ENCODE assay signal across 9 mouse cellular contexts in genomic region chr3:14886102-14887098, GRCm38 (mm10). TPM values are rescaled to one million over a fixed set of nuclear protein-coding genes. Genes with fewer than 3 reads are reported as not detected.
DNase-seq lines count a peak whose midpoint lies in the region; ATAC-seq and TF ChIP-seq lines count a peak whose summit lies in the region.
"Had no signal": no experiment of that assay in that cellular context is flagged by ENCODE, and none has a peak within 500 bp of the region (broad histone marks: within the 10 kb centered on the region; RNA-seq: fewer than 3 reads in every experiment).

Gene Car2 (plus strand): TSS chr3:14886273.

- TF ChIP-seq CTCF in midbrain, postnatal 0 days (IDR thresholded peaks at IDR 0.05) = peak; percentile 64

- no peaks in the 10 kb centered on the region for H3K36me3 ChIP-seq in embryonic facial prominence, embryonic 15.5 days
- H3K36me3 ChIP-seq in limb, embryonic 15.5 days = no peaks in the 10 kb centered on the region
- no peaks in the 10 kb centered on the region for H3K36me3 ChIP-seq in midbrain, postnatal 0 days (ENCODE audit: insufficient read depth, low read length)

- under 1% methylated on average over 89 of the region's 95 CpGs for WGBS in embryonic facial prominence, embryonic 15.5 days
- WGBS in limb, embryonic 15.5 days = under 1% methylated on average over 90 of the region's 95 CpGs
- under 1% methylated on average over 58 of the region's 95 CpGs for WGBS in midbrain, postnatal 0 days

- H3K4me2 ChIP-seq in embryonic facial prominence, embryonic 15.5 days (replicated peaks) = peak within 1 kb of the TSS; percentile 97
- peak within 1 kb of the TSS; percentile 98 for H3K4me2 ChIP-seq in limb, embryonic 15.5 days
- H3K4me2 ChIP-seq in midbrain, postnatal 0 days (ENCODE audit: low read depth, low read length, poor library complexity, severe bottlenecking) = peak within 1 kb of the TSS; percentile 58

- peak within 1 kb of the TSS; percentile 62 for H3K4me3 ChIP-seq in embryonic facial prominence, embryonic 15.5 days (replicated peaks)
- H3K4me3 ChIP-seq in limb, embryonic 15.5 days = peak within 1 kb of the TSS; percentile 68
- peak within 1 kb of the TSS; percentile 57 for H3K4me3 ChIP-seq in midbrain, postnatal 0 days (ENCODE audit: low read depth, low read length)

- no peak within 1 kb of the TSS for H3K27ac ChIP-seq in embryonic facial prominence, embryonic 15.5 days (replicated peaks)
- no peak within 1 kb of the TSS for H3K27ac ChIP-seq in limb, embryonic 15.5 days
- peak within 1 kb of the TSS; percentile 65 for H3K27ac ChIP-seq in midbrain, postnatal 0 days (ENCODE audit: low read depth, low read length)

- H3K9ac ChIP-seq in embryonic facial prominence, embryonic 15.5 days = peak within 1 kb of the TSS; percentile 53
- H3K9ac ChIP-seq in limb, embryonic 15.5 days = peak within 1 kb of the TSS; percentile 51
- peak within 1 kb of the TSS; percentile 57 for H3K9ac ChIP-seq in midbrain, postnatal 0 days (replicated peaks; ENCODE audit: low read length, poor library complexity, severe bottlenecking)

- DNase-seq in urinary bladder, adult 18-20 months (ENCODE audit: low spot score in 2 of 2) = peak; percentile 50 to 60
- DNase-seq in urinary bladder, postnatal 10 days (ENCODE audit: low spot score) = no peak
- peak; percentile 31 for DNase-seq in heart, adult 8-10 months (ENCODE audit: low spot score)
- peak; percentile 70 to 82 for DNase-seq in kidney, adult 8-10 months
- DNase-seq in midbrain, postnatal 0 days (ENCODE audit: low spot score) = peak; percentile 69
- peak; percentile 59 to 67 for DNase-seq in spleen, postnatal 14 days (ENCODE audit: low spot score in 2 of 2)

- peak; percentile 79 for ATAC-seq in embryonic facial prominence, embryonic 15.5 days (ENCODE audit: insufficient number of reproducible peaks, low FRiP score, low TSS enrichment, low read depth)
- peak; percentile 69 for ATAC-seq in limb, embryonic 15.5 days (ENCODE audit: insufficient number of reproducible peaks, low FRiP score, low TSS enrichment, low read depth)
- ATAC-seq in midbrain, postnatal 0 days (ENCODE audit: low FRiP score) = peak; percentile 87

- H3K9me3 ChIP-seq in embryonic facial prominence, embryonic 15.5 days (replicated peaks) = no peaks in the 10 kb centered on the region
- H3K9me3 ChIP-seq in limb, embryonic 15.5 days = no peaks in the 10 kb centered on the region
- no peaks in the 10 kb centered on the region for H3K9me3 ChIP-seq in midbrain, postnatal 0 days (ENCODE audit: low read length)

- H3K27me3 ChIP-seq in embryonic facial prominence, embryonic 15.5 days = peaks cover 21% of the 10 kb centered on the region
- H3K27me3 ChIP-seq in limb, embryonic 15.5 days = peaks cover 22% of the 10 kb centered on the region
- no peaks in the 10 kb centered on the region for H3K27me3 ChIP-seq in midbrain, postnatal 0 days (ENCODE audit: insufficient read depth, low read length)
- H3K27me3 ChIP-seq: CH12.LX had no signal

- peaks cover 6% of the 10 kb centered on the region; the same call in 1 of the 2 replicates for H3K4me1 ChIP-seq in embryonic facial prominence, embryonic 15.5 days
- peaks cover 7% of the 10 kb centered on the region for H3K4me1 ChIP-seq in limb, embryonic 15.5 days
- no peaks in the 10 kb centered on the region for H3K4me1 ChIP-seq in midbrain, postnatal 0 days (ENCODE audit: insufficient read depth, low read length)

RNA-seq across cellular contexts. Expression of gene Car2, which starts in this region (rescaled TPM):
- polyA plus RNA-seq in embryonic facial prominence, embryonic 15.5 days (2015; fragmentation: Nextera tagmentation; extraction: Ambion mirVana) = 19.9 and 22.5 TPM in 2 replicates
- total RNA-seq in heart, adult 8-10 months (2022) = 1 to 10 TPM; 6.0 to 7.2 (median 7.0) TPM
- 16.4 and 25.7 TPM in 2 replicates for polyA plus RNA-seq in limb, embryonic 15.5 days (2015; fragmentation: Nextera tagmentation; extraction: Ambion mirVana)
- total RNA-seq in midbrain, postnatal 0 days (2014; rRNA removed) = 31.9 and 50.1 TPM in 2 replicates
- polyA plus RNA-seq in midbrain, postnatal 0 days (2015; fragmentation: Nextera tagmentation; extraction: Ambion mirVana) = 32.4 and 38.1 TPM in 2 replicates
